Mouse (Mus musculus): ENCODE data around the gene Oard1. TPM values are rescaled to one million over a fixed set of nuclear protein-coding genes. Genes with fewer than 3 reads are reported as not detected.

The Oard1 gene
- total RNA-seq, 2 experiments from 2014 or later: 19.1 to 22.8 TPM

DNA sequence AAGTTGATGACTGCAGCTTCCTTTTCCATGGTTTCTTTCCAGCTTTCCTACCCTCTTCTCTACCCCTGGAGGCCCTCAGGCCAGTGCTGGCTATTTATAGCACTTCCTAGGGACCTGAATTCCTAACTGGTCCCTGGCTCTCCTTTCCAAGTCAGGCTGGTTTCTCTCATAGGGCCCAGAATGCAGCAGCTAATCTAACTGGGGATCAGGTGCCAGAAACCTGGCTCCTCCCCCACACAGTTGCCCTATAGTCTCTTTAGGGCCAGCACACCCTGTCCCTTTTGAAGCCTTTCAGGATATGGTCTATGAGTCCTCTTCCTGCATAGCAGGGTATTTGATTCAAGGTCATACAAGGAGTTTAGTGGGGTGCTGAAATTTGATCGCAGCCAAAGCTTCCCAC, 26.7 kb downstream of the Oard1 start:
- no peak for DNase-seq

DNA sequence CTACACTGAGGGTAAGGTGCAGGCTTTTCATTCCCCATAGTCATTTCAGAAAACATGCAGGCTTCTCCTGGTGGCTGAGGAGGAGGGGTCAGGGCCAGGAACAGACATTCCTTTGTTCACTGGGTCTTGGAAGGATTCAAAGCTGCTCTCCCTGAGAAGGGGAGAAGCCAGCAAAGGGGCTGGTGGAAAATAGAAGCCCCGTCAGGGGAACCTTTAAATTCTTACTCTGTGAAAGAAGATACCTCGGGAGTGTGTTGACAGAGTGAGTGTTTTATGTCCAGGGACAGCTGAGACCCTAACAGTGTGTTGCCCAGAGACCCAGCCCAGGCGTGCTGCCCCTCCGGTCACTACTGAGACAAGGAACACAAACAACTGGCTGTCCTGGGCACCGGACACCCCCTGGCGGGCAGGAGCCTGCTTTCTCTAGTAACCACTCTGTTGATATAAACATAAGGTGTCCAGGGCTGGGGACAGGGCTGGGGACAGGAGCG, 27.7 kb downstream of the Oard1 start:
- no peak for DNase-seq

DNA sequence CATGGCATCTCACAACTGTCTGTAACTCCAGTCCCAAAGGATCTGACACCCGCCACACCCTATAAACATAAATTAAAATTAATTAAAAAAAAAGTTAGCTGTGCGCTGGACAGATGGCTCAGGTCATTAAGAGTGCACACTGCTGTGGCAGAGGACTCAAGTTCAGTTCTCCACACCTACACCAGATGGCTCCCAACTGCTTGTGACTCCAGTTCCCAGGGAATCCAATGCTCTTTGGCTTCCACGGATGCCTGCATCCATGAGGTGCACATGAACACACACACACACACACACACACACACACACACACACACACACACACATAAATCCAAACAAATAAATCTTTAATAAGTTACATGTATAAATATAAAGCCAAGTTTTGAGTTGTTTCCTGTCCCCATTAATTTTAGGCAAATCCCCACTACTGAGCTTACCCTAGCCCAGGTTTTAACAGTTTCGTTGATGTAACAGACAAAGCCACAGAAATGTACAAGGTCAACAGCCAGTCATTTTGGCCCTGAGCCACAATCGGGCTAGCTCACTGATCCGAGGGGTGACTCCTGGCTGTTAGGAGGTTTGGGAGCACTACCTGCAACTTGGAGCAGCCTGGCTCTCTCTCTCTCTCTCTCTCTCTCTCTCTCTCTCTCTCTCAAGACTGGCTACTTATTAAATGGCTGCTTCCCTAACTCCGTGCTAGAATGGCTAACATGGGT, 33.1 kb downstream of the Oard1 start:
- DNase-seq: peak; percentile 49

DNA sequence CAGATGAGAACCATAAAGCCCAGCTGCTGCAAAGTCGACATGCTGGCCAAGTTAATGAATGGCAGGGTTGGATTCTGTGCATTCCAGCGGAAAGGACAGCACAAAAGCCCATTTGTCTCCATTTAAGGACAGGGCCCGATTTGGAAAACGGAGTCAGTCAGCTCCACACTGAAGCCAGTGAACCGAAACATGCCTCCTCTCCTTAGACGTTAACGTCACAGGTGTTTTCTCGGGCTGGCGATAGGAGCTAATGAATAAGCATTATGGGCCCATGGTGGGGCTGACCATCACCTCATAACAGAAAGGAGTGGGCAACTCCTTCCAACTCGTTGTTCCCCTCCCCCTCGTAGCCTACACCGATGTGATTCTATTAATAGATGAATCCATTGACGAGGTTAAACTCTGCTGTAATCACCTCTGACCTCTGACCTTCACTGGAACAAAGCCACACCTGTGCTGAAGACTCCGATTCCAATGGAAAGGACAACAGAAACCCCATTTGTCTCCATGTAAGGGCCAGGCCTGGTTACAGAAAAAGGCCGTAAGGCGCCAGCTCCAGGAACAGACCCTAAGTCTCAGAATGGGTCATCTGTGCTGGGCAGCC, 33.8 kb downstream of the Oard1 start:
- no peak for DNase-seq

DNA sequence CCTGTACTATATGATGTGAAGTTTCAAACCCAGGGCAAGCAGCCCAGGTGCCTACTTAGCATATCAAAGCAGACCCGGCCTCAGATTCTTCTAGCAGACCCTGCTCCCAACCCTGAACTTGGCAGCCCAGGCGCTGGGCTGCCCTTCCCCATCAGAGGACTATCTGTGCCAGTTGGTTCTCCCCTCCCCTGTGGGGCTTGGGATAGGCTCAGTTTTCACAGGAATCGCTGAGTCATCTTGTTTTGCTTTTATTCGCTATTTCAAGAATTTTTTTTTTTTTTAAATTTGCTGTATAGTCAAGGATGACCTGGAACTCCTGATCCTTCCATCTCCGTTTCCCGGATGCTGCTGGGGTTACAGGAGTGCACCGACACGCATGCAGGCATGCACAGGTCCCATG, 37.9 kb downstream of the Oard1 start:
- DNase-seq: no peak

DNA sequence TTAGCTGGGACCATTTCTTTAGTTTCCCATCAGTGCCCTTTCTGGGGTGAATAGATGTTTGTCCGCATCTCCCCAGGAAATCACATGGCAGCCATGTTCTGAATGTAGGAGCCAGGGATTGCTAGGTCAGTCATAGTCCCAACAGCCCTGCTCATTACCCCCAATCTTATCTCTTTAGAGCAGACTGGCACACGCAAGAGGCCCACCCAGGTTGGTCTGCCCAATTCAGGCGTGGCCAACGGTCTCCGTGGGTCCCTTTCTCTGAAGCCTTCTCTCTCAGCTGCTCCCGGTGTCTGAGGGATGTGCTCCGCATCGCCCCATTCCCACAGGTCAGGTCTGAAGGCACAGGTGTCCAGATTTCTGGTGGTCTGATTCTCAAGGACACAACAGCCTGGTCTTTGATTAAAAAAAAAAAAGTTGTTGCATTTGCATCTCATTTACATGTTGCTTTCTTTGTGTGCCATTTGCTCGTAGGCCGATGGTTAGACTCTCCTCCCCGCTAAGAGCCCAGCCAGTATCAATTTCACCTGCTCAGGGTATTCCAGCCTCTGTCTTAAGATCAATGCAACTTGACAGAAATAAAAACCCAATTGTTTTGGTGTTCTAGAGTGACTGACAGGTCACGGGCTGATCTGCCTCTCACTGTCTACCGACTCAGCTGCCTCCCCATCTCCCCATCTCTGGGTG, 41.0 kb downstream of the Oard1 start:
- no peak for DNase-seq

DNA sequence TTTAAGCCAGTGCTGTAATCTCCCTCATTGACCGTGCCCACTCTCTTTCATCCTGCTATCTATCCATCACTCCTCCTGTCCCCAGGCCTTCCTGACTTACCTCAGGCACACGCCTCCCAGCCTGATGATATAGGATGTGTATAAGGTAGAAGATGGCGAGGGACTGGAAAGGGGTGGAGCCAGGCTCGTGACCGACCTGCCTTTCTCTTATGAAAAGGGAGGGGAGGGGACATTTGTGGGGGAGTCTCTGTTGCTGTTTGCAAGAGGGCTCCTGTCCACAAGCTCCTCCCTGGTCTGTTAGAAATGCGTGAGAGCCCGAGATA, 41.5 kb downstream of the Oard1 start, which contains the start of gene Tspo2:
Gene Tspo2 (minus strand): TSS at position 170 of the 323 bp plus-strand sequence.
- no peak for DNase-seq

DNA sequence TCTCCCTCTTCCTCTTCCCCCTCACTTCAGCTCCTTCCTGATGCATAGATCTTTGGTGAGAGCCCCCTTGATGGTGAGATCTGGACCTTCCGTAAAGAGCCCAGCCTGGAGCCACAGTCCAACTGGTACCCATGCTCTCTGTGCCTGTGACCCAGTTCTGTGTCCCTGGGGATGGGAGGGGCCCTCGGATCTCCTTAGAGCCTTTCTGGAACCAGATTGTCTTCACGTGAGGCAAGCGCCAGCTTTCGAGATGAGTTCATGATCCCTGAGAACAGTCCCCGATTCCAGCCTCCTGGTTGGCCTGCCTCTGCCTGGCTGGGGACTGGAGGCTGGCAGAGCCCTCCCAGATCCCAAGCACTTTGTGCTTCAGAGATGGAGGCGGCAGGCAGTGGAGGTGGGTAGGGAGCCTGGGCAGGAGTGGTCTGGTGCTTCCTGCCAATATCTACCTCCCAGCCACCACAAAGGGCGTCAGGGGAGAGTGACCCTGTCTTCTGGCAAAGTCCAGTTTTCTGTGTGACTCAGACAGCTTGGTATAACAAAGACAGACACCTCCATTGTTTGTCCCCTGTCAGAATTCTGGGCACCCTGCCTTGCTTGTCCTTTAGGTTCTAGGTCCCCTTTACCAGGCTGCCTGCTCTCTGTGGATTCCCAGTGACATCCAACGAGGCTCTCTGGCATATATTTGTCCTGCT, 42.1 kb downstream of the Oard1 start:
- no peak for DNase-seq

DNA sequence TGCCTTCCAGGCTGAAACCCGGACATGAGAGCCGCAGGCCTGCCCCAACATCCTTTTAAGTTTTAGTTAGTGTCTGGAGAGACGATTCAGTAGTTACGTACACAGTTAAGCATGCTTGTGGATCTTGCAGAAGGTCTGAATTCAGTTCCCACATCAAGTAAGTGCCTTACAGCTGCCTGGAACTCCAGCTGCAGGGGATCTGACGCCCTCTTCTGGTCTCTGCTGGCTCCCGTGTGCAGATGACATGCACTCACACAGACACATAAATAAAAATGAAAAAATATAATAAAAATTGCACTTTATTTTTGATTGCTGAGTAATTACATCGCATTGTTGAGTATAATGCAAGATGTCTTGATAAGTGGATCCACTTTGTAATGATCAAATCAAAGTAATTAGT, 43.7 kb downstream of the Oard1 start:
- no peak for DNase-seq

DNA sequence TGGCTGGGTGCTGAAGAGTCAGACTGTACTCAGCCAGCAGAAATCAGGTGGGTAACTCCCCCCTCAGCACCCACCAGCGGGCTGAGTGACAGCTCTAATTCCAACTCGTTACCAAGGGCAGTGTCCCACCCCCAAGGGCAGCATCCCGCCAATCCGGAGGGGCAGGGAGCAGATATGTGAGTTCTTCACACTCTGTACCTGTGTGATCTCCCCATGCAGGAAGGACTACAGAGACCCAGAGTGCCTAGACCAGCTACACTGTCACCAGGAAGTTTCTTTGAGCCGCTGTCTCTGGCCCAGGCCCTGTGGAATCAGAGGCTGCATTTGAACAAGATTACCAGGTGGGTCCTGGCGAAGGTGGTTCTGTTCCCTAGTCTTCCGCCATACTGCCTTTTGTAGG, 44.4 kb downstream of the Oard1 start:
- no peak for DNase-seq

DNA sequence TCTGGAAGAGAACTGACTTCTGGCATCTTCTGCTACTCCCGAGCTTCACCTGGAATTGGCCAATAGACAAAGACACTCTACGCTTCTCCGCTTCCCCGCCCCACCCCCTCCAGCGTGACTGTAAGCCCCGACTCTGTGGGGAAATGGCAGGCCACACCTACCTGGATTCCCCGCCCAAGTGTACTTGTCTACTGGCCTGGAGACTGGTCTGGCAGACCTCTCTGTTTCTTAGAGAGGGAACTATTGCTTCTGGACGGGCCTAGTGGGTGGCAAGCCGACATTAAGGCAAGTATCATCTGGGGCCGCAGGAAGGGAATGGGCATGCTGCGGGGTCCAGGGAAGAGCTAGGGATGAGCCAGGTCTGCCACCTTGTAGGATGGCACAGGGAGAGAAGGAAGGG, 44.9 kb downstream of the Oard1 start, which contains the start of gene Unc5cl:
Gene Unc5cl (plus strand): TSS at position 214 of the 400 bp plus-strand sequence.
- no peak for DNase-seq

DNA sequence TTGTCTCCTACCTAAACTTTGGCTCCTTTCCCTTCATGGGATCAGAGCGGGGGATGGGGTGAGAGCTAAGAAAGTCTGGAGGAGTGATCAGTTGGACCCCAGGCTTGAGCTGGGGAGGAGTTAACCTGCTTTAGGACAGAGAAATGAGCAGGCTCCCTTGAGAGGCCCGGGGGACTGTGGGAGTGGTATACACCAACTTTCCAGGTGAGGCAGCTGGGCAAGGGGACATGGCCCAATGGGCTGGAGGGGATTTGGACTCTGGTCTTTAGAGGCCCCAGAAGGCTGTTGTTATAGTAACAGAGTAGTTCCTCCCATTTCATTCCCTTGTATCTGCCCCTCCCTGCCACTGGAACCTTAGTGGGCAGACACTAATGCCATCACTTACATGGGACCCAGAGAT, 46.1 kb downstream of the Oard1 start:
- DNase-seq: no peak

DNA sequence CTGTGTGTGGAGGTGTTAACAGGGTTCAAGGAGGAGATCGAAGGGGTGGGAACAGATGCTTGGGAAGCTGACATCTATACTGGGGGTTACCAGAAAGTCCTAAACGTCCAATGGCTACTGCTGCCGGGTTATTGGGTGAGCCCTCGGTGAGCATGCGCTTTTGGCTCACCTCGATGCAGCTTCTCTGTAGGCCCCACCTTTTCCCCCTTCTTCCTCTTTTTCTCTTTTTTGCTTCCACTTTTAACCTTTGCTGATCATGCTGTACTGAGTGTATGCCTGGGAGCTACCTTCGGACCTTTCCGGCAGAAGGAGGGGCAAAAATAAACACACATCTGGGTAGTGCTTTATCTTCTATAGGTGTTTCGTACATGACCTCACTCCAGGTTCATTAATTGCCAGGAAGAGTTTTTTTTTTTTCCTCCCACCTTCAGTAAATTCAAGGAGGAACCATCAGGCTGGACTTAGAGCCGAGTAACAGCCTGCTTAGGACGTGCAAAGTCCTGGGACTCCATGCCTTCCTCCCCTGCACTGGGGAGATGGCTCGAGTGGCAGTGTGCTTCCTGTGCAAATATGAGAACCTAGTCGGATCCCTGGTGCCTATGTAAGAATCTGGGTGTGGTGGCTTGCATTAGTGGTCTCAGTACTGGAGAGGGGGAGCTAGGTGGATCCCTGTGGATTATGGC, 48.3 kb downstream of the Oard1 start:
- DNase-seq: no peak

DNA sequence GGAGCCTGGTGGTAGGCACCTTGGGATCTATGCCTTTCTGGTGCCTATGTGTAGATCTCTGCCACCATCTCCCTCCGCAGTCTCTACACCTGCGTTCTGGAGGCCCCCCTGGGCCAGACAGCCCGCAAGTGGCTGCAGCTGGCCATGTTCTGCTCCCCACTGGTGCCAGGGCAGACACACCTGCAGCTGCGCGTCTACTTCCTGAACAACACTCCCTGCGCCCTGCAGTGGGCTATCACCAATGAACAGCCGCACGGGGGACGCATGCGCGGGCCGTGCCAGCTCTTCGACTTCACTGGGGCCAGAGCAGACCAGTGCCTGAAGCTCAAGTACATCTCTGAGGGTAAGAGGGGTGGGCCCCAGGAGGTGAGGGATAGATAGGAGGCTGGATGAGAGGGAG, 52.3 kb downstream of the Oard1 start:
- no peak for DNase-seq

DNA sequence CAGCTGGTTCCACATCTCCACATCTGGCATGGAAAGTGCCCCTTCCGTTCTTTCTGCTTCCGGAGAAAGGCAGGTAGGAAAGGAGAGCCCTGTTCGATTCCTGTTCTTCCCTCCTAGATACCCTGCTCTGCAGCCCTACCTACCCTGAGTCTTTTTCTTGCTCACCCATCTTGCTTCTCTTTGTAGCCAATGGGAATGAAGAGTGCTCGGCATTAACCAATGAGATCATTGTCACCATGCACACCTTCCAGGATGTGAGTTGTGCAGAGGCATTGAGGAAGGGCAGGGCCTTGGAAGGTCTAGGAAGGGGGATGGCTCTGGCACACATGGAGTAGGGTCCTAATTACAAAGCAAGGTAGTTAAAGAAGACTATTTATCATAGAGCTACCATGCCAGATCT, 53.6 kb downstream of the Oard1 start:
- DNase-seq: no peak

Other genes with a start within 250 kb of the Oard1 start
- gene A530064D06Rik, start 242.7 kb upstream of the Oard1 start, total RNA-seq (2021): under 1 TPM; 0.24 to 0.33 TPM
- under 1 TPM; 0.09 to 0.42 TPM for gene Trem1, start 177.2 kb upstream of the Oard1 start, total RNA-seq (2021)
- under 1 TPM; 0.70 to 0.72 TPM for gene Trem3, start 162.2 kb upstream of the Oard1 start, total RNA-seq (2021)
- gene Treml4, start 145.7 kb upstream of the Oard1 start, total RNA-seq (2021): 1 to 10 TPM; 1.4 to 2.2 TPM
- gene Treml2, start 110.5 kb upstream of the Oard1 start, total RNA-seq (2021): 1 to 10 TPM; 1.5 to 2.0 TPM
- gene B430306N03Rik, start 93.9 kb upstream of the Oard1 start, total RNA-seq (2021): under 1 TPM; 0.66 to 0.79 TPM
- 1 to 10 TPM; 1.2 to 1.9 TPM for gene Trem2, start 63.6 kb upstream of the Oard1 start, total RNA-seq (2021)
- gene Treml1, start 50.1 kb upstream of the Oard1 start, total RNA-seq (2021): under 1 TPM; 0.48 TPM
- gene Nfya, start 108 bp upstream of the Oard1 start, total RNA-seq (2021): 10 to 100 TPM; 31.0 to 31.3 TPM
- gene Apobec2, start 22.9 kb downstream of the Oard1 start, total RNA-seq (2021): 10 to 100 TPM; 15.9 to 51.1 TPM
- gene Tspo2, start 41.5 kb downstream of the Oard1 start, total RNA-seq (2021): 1 to 10 TPM; 1.5 to 2.1 TPM
- gene Unc5cl, start 44.9 kb downstream of the Oard1 start, total RNA-seq (2021): under 1 TPM in 1 of 2 experiments, not detected in 1; 0.21 TPM

Data from adrenal gland, postnatal 10 days (tissue).